ENCODE assay signal across 8 mouse cellular contexts in the genomic region with DNA sequence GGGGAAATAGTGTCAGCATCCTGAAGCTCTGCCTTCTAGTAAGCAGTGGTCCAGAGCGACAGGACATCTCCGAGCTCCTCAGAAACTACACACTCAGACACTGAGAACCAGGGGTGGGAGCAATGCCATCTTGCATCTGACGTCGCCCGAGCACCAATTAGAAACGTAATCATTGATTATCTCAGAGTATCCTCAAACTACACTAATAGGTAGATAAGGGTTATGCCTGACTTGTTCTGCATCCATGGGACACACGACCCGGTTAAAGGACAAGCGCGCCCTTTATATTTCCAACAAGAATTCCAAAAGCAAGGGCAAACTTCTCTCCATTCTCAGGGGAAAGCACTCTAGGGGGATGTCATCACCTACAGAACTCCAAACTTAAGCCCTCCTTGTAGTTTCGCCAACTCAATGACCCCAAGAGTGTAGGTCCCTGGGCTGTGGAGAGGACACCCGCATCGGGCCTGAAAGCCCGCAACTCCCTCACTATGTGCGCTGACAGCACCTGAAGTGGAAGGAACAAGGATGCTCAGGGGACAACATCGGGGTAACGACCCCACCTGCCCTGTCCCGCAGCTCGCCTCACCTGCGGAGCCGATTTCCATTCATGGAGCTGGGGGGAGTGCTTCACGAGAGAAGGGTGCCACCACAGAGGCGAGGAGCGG. TPM values are rescaled to one million over a fixed set of nuclear protein-coding genes. Genes with fewer than 3 reads are reported as not detected.
DNase-seq lines count a peak whose midpoint lies in the region; ATAC-seq and TF ChIP-seq lines count a peak whose summit lies in the region.

No protein-coding gene starts in this region.

- peak overlapping the region; percentile 91 for H3K4me2 ChIP-seq in lung, embryonic 14.5 days

- no peak for TF ChIP-seq POLR2A in cortical plate, adult 2 months (IDR thresholded peaks at IDR 0.05; ENCODE audit: extremely low read depth, insufficient read depth, low read length)

- H3K27ac ChIP-seq in lung, embryonic 14.5 days (ENCODE audit: low read depth) = peak overlapping the region; percentile 83
- peak overlapping the region; percentile 51 for H3K27ac ChIP-seq in cortical plate, adult 2 months (ENCODE audit: insufficient read depth, low read length)
- H3K27ac ChIP-seq in hindbrain, embryonic 10.5 days = peak overlapping the region; percentile 91

- peak; percentile 73; the same call in 1 of the 2 replicates for ATAC-seq in lung, embryonic 14.5 days (ENCODE audit: insufficient read depth)

- H3K4me3 ChIP-seq in lung, embryonic 14.5 days (ENCODE audit: low read depth, low read length) = peak overlapping the region; percentile 91
- peak overlapping the region; percentile 75 for H3K4me3 ChIP-seq in cortical plate, adult 2 months (ENCODE audit: insufficient read depth, low read length)
- H3K4me3 ChIP-seq in hindbrain, embryonic 10.5 days = peak overlapping the region; percentile 75
- peak overlapping the region; percentile 100 for H3K4me3 ChIP-seq in megakaryocyte, embryonic 14.5 days (replicated peaks)

- no peaks in the 10 kb centered on the region; the same call in 1 of the 2 replicates for H3K4me1 ChIP-seq in lung, embryonic 14.5 days (ENCODE audit: insufficient read depth)
- H3K4me1 ChIP-seq in cortical plate, adult 2 months (ENCODE audit: control insufficient read depth, insufficient read depth, low read length) = peaks cover 2% of the 10 kb centered on the region; the same call in 1 of the 2 replicates
- peaks cover 18% of the 10 kb centered on the region for H3K4me1 ChIP-seq in hindbrain, embryonic 10.5 days (replicated peaks)
- H3K4me1 ChIP-seq in megakaryocyte, embryonic 14.5 days = peaks cover 48% of the 10 kb centered on the region

- WGBS in lung, embryonic 14.5 days = under 1% methylated on average over 24 of the region's 24 CpGs
- WGBS in hindbrain, embryonic 10.5 days = 3% methylated on average over 24 of the region's 24 CpGs

- no peak for TF ChIP-seq CTCF in lung, embryonic 14.5 days (IDR thresholded peaks at IDR 0.05; ENCODE audit: low read depth)
- no peak for TF ChIP-seq CTCF in cortical plate, adult 2 months (IDR thresholded peaks at IDR 0.05; ENCODE audit: extremely low read depth, insufficient read depth, low read length)

- peak overlapping the region; percentile 91 for H3K9ac ChIP-seq in lung, embryonic 14.5 days

- H3K9me3 ChIP-seq in lung, embryonic 14.5 days (ENCODE audit: low read depth, low read length) = no peaks in the 10 kb centered on the region
- H3K9me3 ChIP-seq in hindbrain, embryonic 10.5 days = no peaks in the 10 kb centered on the region
- H3K9me3 ChIP-seq in megakaryocyte, embryonic 14.5 days = no peaks in the 10 kb centered on the region

- no peaks in the 10 kb centered on the region for H3K27me3 ChIP-seq in lung, embryonic 14.5 days (ENCODE audit: insufficient read depth, low read length)
- H3K27me3 ChIP-seq in hindbrain, embryonic 10.5 days (ENCODE audit: insufficient read depth, poor library complexity, severe bottlenecking) = no peaks in the 10 kb centered on the region
- no peaks in the 10 kb centered on the region for H3K27me3 ChIP-seq in megakaryocyte, embryonic 14.5 days (replicated peaks)

- no peaks in the 10 kb centered on the region for H3K36me3 ChIP-seq in lung, embryonic 14.5 days (ENCODE audit: insufficient read depth)
- peaks cover 17% of the 10 kb centered on the region; the same call in 1 of the 2 replicates for H3K36me3 ChIP-seq in hindbrain, embryonic 10.5 days
- H3K36me3 ChIP-seq in megakaryocyte, embryonic 14.5 days (replicated peaks; ENCODE audit: low read length) = peaks cover 14% of the 10 kb centered on the region

- peak; percentile 10 for DNase-seq in lung, embryonic 14.5 days
- no peak for DNase-seq in lung, adult 18-20 months
- peak; percentile 8 for DNase-seq in hindbrain, embryonic 10.5 days (ENCODE audit: low spot score)
- no peak for DNase-seq in right cerebral cortex, adult 2 months (ENCODE audit: low spot score in 2 of 2)
- no peak for DNase-seq in urinary bladder, adult 2 months (ENCODE audit: low spot score)
- DNase-seq in retina, embryonic 14.5 days (ENCODE audit: low spot score) = no peak

RNA-seq across cellular contexts. Expression of gene Ago3, which starts 0.5 kb away (rescaled TPM):
- 19.1 and 19.5 TPM in 2 replicates for polyA plus RNA-seq in lung, embryonic 14.5 days (2014; fragmentation: Nextera tagmentation; extraction: Ambion mirVana)
- polyA plus RNA-seq in cortical plate, adult 2 months (2012; rRNA removed) = 11.3 and 11.4 TPM in 2 replicates
- polyA plus RNA-seq in hindbrain, embryonic 10.5 days (2016; fragmentation: Nextera tagmentation; extraction: Ambion mirVana) = 12.6 and 12.7 TPM in 2 replicates
- polyA plus RNA-seq in megakaryocyte, embryonic 14.5 days (2012; ENCODE audit: insufficient read depth, low replicate concordance) = 0.02 and 4.4 TPM in 2 replicates
- 5.9 and 6.8 TPM in 2 replicates for polyA plus RNA-seq in urinary bladder, adult 2 months (2012; rRNA removed)

RNA-seq across cellular contexts. Expression of gene Ago1, which starts 39.6 kb away (rescaled TPM):
- polyA plus RNA-seq in lung, embryonic 14.5 days (2014; fragmentation: Nextera tagmentation; extraction: Ambion mirVana) = 10.7 and 11.6 TPM in 2 replicates
- 28.0 and 31.8 TPM in 2 replicates for polyA plus RNA-seq in cortical plate, adult 2 months (2012; rRNA removed)
- 11.8 and 13.2 TPM in 2 replicates for polyA plus RNA-seq in hindbrain, embryonic 10.5 days (2016; fragmentation: Nextera tagmentation; extraction: Ambion mirVana)
- polyA plus RNA-seq in megakaryocyte, embryonic 14.5 days (2012; ENCODE audit: insufficient read depth, low replicate concordance) = 2.3 and 3.6 TPM in 2 replicates
- 13.2 and 21.9 TPM in 2 replicates for polyA plus RNA-seq in urinary bladder, adult 2 months (2012; rRNA removed)

Comparison
In these comparisons a context has a peak if more than half of its experiments do, and no peak if none do; other contexts are left out.
1. DNase-seq: peak in lung, embryonic 14.5 days (single experiment) and hindbrain, embryonic 10.5 days (single experiment); none in lung, adult 18-20 months (0 of 2), right cerebral cortex, adult 2 months (0 of 2), urinary bladder, adult 2 months (single experiment) and retina, embryonic 14.5 days (single experiment).
2. Peak in every context shown above with its lines, with median percentiles within 50 percentile points of each other: H3K27ac ChIP-seq and H3K4me3 ChIP-seq.